Mouse (Mus musculus) bone marrow macrophage, adult 2 months (primary cell): ENCODE data around the gene Ptpro.

ENCODE experiments used
- CTCF ChIP-seq: IDR thresholded peaks from 2 replicates; pipeline ENCODE4 v1.5.1; 2012; ENCODE audit warnings: low read depth, mild to moderate bottlenecking, low read length, moderate library complexity
- POLR2A ChIP-seq: IDR thresholded peaks from 2 replicates; pipeline ENCODE4 v1.6.1; 2012; ENCODE audit warnings: mild to moderate bottlenecking, low read depth, low read length, borderline replicate concordance

GRCm38 (mm10) chr6:137382546-137382945 lies 130.4 kb downstream of the Ptpro start:
- TF ChIP-seq POLR2A (no peak), CTCF (no peak)
